Mouse (Mus musculus): ENCODE data around the gene Rap1b.

Rap1b gene

GRCm38 (mm10) chr10:117770286-117771130, 75.3 kb downstream of the Rap1b start:
- no peak for DNase-seq (ENCODE audit: low spot score)

DNA sequence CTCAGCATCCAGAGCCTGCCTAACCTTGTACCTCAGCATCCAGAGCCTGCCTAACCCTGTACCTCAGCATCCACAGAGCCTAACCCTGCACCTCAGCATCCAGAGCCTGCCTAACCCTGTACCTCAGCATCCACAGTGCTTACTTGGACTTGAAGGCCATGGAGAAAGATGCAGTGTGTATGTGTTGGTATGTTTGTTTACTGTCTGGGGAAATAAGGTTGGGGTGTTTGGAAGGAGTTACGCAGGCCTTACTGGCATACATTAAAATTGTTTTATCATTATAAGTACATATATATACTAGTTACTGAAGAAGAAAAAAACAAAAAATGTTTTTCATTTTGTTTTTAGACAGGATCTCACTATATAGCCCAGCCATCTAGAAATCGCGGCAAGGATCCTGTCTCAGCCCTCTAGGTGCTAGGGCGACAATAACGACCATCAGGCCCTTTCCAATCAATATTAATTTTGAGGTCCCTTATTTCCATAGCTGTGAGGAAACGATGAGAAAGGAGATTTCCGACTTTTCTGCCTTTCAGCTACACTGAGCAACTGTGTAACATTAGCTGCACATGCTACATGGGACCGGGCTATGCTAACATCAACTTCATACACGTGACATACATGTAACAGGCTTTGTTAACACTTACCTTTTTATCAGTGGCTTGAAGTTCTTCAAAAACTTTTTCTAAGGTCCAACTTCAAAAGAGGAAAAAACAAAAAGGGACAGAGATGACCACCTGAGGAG, 76.1 kb downstream of the Rap1b start:
- no peak for DNase-seq (ENCODE audit: low spot score)

- DNase-seq (ENCODE audit: low spot score): no peak
These were observed 77.7 kb downstream of the Rap1b start for GRCm38 (mm10) chr10:117768141-117768440.

GRCm38 (mm10) chr10:117767286-117768140, 78.3 kb downstream of the Rap1b start:
- DNase-seq (ENCODE audit: low spot score): no peak

- no peak for DNase-seq (ENCODE audit: low spot score)
These were observed 79.0 kb downstream of the Rap1b start for GRCm38 (mm10) chr10:117766896-117767160.

- no peak for DNase-seq (ENCODE audit: low spot score)
These were observed 79.5 kb downstream of the Rap1b start for GRCm38 (mm10) chr10:117766111-117766895.

- DNase-seq (ENCODE audit: low spot score): no peak
These were observed 80.5 kb downstream of the Rap1b start for GRCm38 (mm10) chr10:117765116-117765894.

DNA sequence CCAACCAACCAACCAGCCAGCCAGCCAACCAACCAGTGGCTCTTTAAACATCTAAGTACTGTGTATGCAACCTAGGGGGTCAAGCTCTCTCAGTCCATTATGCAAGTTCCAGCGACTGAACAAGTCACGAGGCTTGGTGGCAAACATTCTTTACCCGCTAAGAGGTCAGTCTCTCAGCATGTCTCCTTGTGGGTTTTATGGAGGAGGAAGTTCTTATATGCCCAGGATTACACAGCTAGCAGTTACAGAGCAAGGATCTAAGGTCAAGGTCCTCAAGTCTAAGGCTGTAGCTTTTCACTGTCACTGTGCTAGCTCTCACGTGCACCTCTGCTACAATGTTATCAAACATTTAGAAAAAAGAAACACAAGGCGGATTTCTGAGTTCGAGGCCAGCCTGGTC, 81.2 kb downstream of the Rap1b start:
- no peak for DNase-seq (ENCODE audit: low spot score)

Measured in left cerebral cortex, adult 11 months (tissue).